Mouse (Mus musculus) E14TG2a.4 (cell line): Measurements from ENCODE around the gene Zfp366.
A peak's percentile ranks its signal among the peaks of the same experiment; 100 is the strongest.

ENCODE experiments used
- H3K27me3 ChIP-seq: 2 replicates; pipeline ENCODE4 v1.6.1; 2014; ENCODE audit warnings: low read length, control low read depth; ENCODE audit not compliant: insufficient read depth
- H3K36me3 ChIP-seq: 2 replicates; pipeline ENCODE4 v1.6.1; 2014; ENCODE audit warnings: low read length, control low read depth; ENCODE audit not compliant: insufficient read depth
- H3K4me1 ChIP-seq: replicated peaks from 2 replicates; pipeline ENCODE4 v1.6.1; 2014; ENCODE audit warnings: low read depth, low read length, control low read depth
- H3K4me3 ChIP-seq: replicated peaks from 2 replicates; pipeline ENCODE4 v1.5.1; 2014; ENCODE audit warnings: mild to moderate bottlenecking, low read length
- H3K9me3 ChIP-seq: 2 replicates; pipeline ENCODE4 v1.6.1; 2014; ENCODE audit warnings: low read length, control low read depth
- CTCF ChIP-seq: conservative IDR thresholded peaks from 2 replicates; pipeline ENCODE4 v1.5.1; 2014; ENCODE audit warnings: low read length
- NANOG ChIP-seq: IDR thresholded peaks from 2 replicates; pipeline ENCODE4 v1.6.1; 2014; ENCODE audit warnings: borderline replicate concordance, low read length, mixed read lengths
- POU5F1 ChIP-seq: IDR thresholded peaks from 2 replicates; pipeline ENCODE4 v1.6.1; 2014; ENCODE audit warnings: low read length, borderline replicate concordance

The Zfp366 gene

DNA sequence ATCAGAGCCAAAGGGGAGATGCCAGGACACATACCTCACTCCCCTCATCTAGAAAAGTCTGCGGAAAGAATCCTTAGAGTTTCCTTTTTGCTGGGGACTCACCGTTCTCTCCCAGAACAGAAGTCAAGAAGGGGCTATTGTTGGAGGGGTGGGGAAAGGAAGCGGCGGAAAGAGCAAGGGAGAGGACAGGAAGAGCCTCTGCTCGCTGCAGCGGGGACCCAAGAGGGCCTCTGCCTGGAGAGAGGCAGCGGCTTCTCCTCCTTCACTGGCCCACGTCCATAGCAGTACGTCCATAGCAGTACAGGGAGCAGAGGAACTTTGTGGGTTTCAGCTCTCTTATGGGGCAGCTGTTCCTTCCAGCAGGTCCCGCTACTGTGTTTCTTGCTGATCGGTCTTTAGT lies 5.8 kb downstream of the Zfp366 start:
- Histone ChIP-seq H3K9me3 (no peaks in the 10 kb centered on the region; the same call in 1 of the 2 replicates), H3K36me3 (no peaks in the 10 kb centered on the region), H3K4me1 (peaks cover 13% of the 10 kb centered on the region), H3K4me3 (peak overlapping the region; percentile 35; the same call in 1 of the 2 replicates), H3K27me3 (peaks cover 8% of the 10 kb centered on the region; the same call in 1 of the 2 replicates)
- TF ChIP-seq POU5F1 (no peak), NANOG (no peak), CTCF (no peak)

DNA sequence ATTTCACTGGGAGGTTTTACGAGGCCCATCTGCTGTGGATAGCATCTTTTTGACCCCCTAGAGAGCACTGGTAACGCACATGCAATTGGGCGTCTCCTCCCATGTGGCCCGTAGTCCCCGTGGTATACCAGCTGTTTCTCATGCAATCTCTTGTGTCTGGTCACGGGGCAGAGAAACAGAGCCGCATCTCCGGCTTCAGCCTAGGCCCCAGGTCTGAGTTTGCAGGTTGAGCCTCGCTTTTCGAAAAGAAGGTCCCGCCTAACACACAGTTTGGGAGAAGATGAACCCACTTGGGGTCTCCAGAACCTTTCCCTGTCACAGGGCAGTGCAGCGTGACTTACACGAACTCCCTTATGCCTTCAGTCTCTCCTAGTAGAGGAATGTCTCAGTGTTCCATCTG lies 6.4 kb downstream of the Zfp366 start:
- Histone ChIP-seq H3K4me3 (no peak overlapping the region), H3K9me3 (no peaks in the 10 kb centered on the region; the same call in 1 of the 2 replicates), H3K27me3 (peaks cover 8% of the 10 kb centered on the region; the same call in 1 of the 2 replicates), H3K4me1 (peaks cover 13% of the 10 kb centered on the region), H3K36me3 (no peaks in the 10 kb centered on the region)
- TF ChIP-seq CTCF: no peak
- no peak for TF ChIP-seq NANOG
- no peak for TF ChIP-seq POU5F1

DNA sequence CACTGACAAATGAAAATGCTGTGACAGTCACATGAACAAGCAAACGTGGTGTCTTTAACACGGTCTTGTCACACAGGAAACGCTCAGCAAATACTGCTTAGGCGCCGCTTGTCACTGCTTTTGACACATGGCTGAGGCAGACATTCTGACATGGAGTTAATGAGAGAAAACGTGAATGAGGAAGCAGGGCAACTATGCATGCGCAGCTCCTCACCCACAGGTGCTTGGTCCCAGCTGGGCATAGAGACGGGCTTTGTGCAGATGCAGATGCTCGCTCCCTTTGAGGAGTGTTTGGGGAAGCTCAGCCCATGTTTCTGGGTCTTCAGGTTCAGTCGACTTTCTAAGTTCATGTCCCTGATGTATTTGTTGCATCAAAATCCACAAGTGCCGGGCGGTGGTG lies 11.7 kb downstream of the Zfp366 start:
- H3K4me3 ChIP-seq: no peak overlapping the region
- no peaks in the 10 kb centered on the region for H3K36me3 ChIP-seq
- 0 out of 2 replicates have a peak, but pooled peaks cover under 1% of the 10 kb centered on the region for H3K4me1 ChIP-seq
- no peak for TF ChIP-seq POU5F1
- TF ChIP-seq NANOG: no peak
- no peak for TF ChIP-seq CTCF
- no peaks in the 10 kb centered on the region; the same call in 1 of the 2 replicates for H3K9me3 ChIP-seq
- peaks cover 5% of the 10 kb centered on the region for H3K27me3 ChIP-seq

DNA sequence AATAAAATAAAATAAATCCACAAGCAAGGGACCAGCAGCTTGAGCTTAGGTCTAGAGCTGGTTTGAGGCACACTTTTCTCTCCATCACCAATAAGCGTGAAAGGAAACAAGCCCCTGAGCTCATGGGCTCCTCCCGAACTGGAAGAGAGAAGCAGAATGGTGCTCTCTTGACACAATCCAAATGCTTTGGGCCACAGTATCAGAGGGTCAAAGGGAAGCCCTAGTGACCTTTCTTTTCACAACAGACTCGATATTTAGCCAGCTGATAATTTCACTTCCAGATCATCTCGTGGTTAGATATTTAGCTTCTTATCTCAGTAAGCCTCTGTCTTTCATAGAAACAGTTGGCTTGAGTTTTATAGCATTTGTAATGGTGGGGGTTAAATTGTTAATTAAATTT lies 12.2 kb downstream of the Zfp366 start:
- no peak overlapping the region for H3K4me3 ChIP-seq
- no peaks in the 10 kb centered on the region for H3K36me3 ChIP-seq
- TF ChIP-seq POU5F1: no peak
- TF ChIP-seq NANOG: no peak
- TF ChIP-seq CTCF: no peak
- H3K9me3 ChIP-seq: no peaks in the 10 kb centered on the region; the same call in 1 of the 2 replicates
- peaks cover 5% of the 10 kb centered on the region for H3K27me3 ChIP-seq
- H3K4me1 ChIP-seq: no peaks in the 10 kb centered on the region

DNA sequence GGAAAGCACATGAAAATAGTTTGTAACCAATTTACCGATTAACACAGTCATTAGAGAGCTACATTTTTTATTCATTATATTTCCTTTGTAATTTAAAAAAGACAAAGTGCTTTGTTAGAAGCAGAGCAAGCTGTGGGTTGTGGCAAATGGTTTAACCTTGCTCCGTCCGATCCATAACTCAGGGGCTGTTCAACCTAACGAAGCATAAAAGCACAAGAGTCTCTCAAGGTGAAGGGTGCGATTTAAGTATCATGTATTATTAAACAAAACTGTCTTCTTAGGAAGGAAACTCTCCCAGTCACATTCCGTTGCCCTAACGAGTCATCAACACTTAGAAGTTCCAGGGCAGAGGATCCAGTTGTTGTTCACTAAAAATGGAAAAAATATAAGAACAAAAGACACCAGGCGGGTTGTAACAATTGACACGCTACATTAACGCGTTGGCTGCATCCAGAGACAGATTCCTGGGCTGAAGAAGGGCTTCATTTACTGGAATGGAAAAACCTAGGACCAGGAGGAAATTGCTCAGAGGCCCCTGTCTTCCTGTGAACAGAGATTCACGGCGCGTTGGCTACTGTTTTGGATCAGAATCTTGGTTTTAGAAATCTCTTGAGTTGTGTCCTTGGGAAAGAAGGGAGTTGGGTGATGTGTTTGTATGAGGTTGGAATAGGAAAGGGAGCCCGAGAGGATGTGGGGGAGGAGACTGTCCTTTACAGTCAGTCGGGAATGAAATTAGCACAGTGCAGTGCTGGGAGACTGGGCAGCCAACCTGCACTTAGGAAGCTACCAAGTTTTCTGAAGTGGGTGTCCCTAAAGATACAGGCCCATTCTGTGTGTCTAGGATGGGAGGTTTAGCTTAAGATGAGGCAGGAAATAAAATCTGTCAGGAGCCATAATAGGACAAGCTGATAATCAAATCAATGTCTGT lies 17.3 kb downstream of the Zfp366 start:
- no peaks in the 10 kb centered on the region for H3K4me1 ChIP-seq
- H3K27me3 ChIP-seq: peaks cover 5% of the 10 kb centered on the region
- no peaks in the 10 kb centered on the region for H3K36me3 ChIP-seq
- H3K9me3 ChIP-seq: no peaks in the 10 kb centered on the region
- TF ChIP-seq POU5F1 (no peak), CTCF (no peak), NANOG (no peak)
- H3K4me3 ChIP-seq: no peak overlapping the region

DNA sequence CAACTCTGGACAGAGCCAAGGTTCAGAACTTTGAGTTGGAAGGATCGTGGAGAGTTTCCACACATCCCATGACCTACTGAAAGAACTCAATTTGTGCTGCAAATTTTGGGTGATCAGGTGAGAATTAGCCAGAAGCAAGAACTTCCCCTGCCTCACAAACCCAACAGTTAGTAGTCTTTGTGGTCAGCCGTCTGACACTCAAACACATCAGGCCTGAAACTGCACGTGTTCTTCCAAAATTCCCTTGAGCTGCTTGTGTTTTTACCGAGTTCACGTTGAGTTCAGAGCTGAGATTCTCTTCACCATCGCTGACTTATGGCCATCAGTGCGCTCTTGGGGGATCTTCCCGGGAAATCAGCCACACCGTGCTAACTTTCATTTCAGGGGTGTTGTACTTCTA lies 22.6 kb downstream of the Zfp366 start:
- no peaks in the 10 kb centered on the region for H3K36me3 ChIP-seq
- no peak for TF ChIP-seq POU5F1
- no peak for TF ChIP-seq NANOG
- no peak for TF ChIP-seq CTCF
- no peaks in the 10 kb centered on the region for H3K9me3 ChIP-seq
- H3K4me1 ChIP-seq: no peaks in the 10 kb centered on the region
- no peaks in the 10 kb centered on the region; the same call in 1 of the 2 replicates for H3K27me3 ChIP-seq
- H3K4me3 ChIP-seq: no peak overlapping the region

DNA sequence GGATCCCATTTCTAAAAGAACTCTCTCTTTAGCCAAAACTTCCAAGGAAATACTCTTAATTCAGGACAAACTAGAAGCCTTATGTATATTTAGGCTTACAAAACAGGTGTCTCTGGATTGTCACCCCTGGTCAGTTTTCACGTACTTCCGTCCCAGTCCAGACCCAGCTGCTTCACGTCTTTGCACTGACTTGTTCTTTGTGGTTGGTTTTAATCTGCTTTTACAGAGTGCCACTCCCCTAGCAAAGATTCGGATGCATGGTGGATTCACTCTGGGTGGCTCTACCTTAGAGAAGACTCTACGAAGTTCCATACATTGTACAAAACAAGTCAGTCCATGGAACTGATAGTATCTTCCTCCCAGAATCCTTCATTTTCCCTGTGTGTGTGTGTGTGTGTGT lies 25.2 kb downstream of the Zfp366 start:
- Histone ChIP-seq H3K4me3 (no peak overlapping the region), H3K9me3 (no peaks in the 10 kb centered on the region), H3K36me3 (no peaks in the 10 kb centered on the region), H3K27me3 (no peaks in the 10 kb centered on the region), H3K4me1 (no peaks in the 10 kb centered on the region)
- TF ChIP-seq POU5F1 (no peak), CTCF (no peak), NANOG (no peak)

DNA sequence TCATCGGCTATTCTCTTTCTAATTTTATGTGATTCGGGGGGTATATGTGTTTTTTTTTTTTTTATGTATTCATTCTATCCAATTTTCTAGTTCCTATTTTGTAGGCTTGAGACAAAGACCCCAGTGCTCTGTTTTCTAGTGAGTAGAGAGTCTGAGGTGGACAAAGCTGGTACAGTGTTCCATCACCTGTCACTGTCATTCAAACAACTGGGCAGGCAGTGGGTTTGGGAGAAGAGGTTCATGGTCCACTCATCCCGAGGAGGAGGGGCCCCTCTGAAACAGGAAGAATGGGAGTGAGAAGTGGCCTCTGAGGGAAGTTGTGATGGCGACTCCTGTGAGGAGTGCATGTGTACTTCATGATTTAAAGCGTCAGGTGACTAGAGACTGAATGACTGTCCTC lies 26.2 kb downstream of the Zfp366 start:
- TF ChIP-seq NANOG: no peak
- no peak for TF ChIP-seq POU5F1
- no peak for TF ChIP-seq CTCF
- no peaks in the 10 kb centered on the region for H3K9me3 ChIP-seq
- no peaks in the 10 kb centered on the region for H3K36me3 ChIP-seq
- no peak overlapping the region for H3K4me3 ChIP-seq
- no peaks in the 10 kb centered on the region for H3K27me3 ChIP-seq
- H3K4me1 ChIP-seq: no peaks in the 10 kb centered on the region

DNA sequence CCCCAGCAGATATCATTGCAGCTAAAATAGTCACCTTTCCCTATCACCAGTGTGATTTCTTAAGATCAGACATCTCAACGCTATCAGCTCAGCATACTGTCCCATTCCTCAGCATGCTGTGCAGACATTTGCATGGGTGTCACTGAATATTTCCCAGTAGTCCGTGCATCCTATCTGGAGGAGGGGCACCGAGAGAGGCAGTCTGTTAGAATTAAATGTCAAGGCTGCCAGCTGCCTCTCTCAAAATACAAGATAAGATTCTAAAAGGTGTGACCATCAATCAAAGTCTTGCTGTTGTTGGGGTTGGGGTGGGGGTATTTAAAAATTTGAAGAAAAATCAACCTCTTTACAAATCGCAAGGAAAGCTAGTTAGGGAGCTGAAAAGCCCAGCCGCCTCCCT lies 28.4 kb downstream of the Zfp366 start:
- Histone ChIP-seq H3K27me3 (peaks cover 7% of the 10 kb centered on the region), H3K9me3 (peaks cover 4% of the 10 kb centered on the region; the same call in 1 of the 2 replicates), H3K36me3 (no peaks in the 10 kb centered on the region), H3K4me3 (no peak overlapping the region), H3K4me1 (0 out of 2 replicates have a peak, but pooled peaks cover 6% of the 10 kb centered on the region)
- TF ChIP-seq NANOG: no peak
- TF ChIP-seq CTCF: no peak
